Mouse (Mus musculus) thymus, adult 2 months (tissue): ENCODE data around the gene Tomm34. TPM values are rescaled to one million over a fixed set of nuclear protein-coding genes. Genes with fewer than 3 reads are reported as not detected.

ENCODE experiments used
- DNase-seq: peaks from one replicate; pipeline ENCODE4 v3.0.0; 2021
- H3K27ac ChIP-seq: fragments of 200-500 bp; 2 replicates; pipeline ENCODE4 v1.5.1; 2012; ENCODE audit warnings: low read length, control low read depth; ENCODE audit not compliant: control insufficient read depth, insufficient read depth
- H3K27me3 ChIP-seq: fragments of 200-500 bp; 2 replicates; pipeline ENCODE4 v1.6.1; 2012; ENCODE audit warnings: mild to moderate bottlenecking, low read length, moderate library complexity, mixed read lengths; ENCODE audit not compliant: control insufficient read depth, insufficient read depth
- H3K36me3 ChIP-seq: fragments of 200-500 bp; 2 replicates; pipeline ENCODE4 v1.6.1; 2012; ENCODE audit warnings: mild to moderate bottlenecking, low read length, moderate library complexity; ENCODE audit not compliant: control insufficient read depth, insufficient read depth
- H3K4me1 ChIP-seq: fragments of 200-500 bp; replicated peaks from 2 replicates; pipeline ENCODE4 v1.6.1; 2012; ENCODE audit warnings: low read length; ENCODE audit not compliant: control insufficient read depth, insufficient read depth
- H3K4me3 ChIP-seq: fragments of 200-500 bp; 2 replicates; pipeline ENCODE4 v1.5.1; 2012; ENCODE audit warnings: mild to moderate bottlenecking, low read length, control low read depth, moderate library complexity; ENCODE audit not compliant: control insufficient read depth, insufficient read depth
- CTCF ChIP-seq: fragments of 200-500 bp; IDR thresholded peaks from 2 replicates; pipeline ENCODE4 v1.5.1; 2012; ENCODE audit warnings: mild to moderate bottlenecking, control low read depth, low read length, moderate library complexity, borderline replicate concordance; ENCODE audit not compliant: control insufficient read depth, poor library complexity, insufficient read depth; ENCODE audit errors: extremely low read depth
- POLR2A ChIP-seq: fragments of 200-500 bp; IDR thresholded peaks from 2 replicates; pipeline ENCODE4 v1.6.1; 2012; ENCODE audit warnings: mild to moderate bottlenecking, low read length, control low read depth, moderate library complexity; ENCODE audit not compliant: control insufficient read depth, poor library complexity, insufficient read depth; ENCODE audit errors: extremely low read depth
- WGBS: fragments of 180-500 bp; shearing (Covaris S2); methylation state at CpG from one replicate; pipeline ENCODE4 v1.1.7; 2018; 5-methylcytosine and 5-hydroxymethylcytosine counted together
- polyA plus RNA-seq: library from polyadenylated mRNA; depleted of rRNA; stranded (reverse); fragments of >200 nt; gene quantifications from 2 replicates; pipeline ENCODE4 v1.2.3, GENCODE M21; 2012

Tomm34 gene
- polyA plus RNA-seq, 1 experiment, result 83.7 TPM

- WGBS, result 81% methylated on average over 8 of the region's 8 CpGs
- TF ChIP-seq POLR2A (no peak), CTCF (no peak)
- Histone ChIP-seq H3K36me3 (peaks cover 57% of the 10 kb centered on the region), H3K27me3 (no peaks in the 10 kb centered on the region), H3K4me3 (0 out of 2 replicates have a peak overlapping the region, but pooled peaks have one; percentile 8), H3K27ac (peak overlapping the region; percentile 90), H3K4me1 (peaks cover 20% of the 10 kb centered on the region)
- DNase-seq, result peak; percentile 19
Observed at GRCm38 (mm10) chr2:164053767-164054166, 17.2 kb downstream of the Tomm34 start.

DNA sequence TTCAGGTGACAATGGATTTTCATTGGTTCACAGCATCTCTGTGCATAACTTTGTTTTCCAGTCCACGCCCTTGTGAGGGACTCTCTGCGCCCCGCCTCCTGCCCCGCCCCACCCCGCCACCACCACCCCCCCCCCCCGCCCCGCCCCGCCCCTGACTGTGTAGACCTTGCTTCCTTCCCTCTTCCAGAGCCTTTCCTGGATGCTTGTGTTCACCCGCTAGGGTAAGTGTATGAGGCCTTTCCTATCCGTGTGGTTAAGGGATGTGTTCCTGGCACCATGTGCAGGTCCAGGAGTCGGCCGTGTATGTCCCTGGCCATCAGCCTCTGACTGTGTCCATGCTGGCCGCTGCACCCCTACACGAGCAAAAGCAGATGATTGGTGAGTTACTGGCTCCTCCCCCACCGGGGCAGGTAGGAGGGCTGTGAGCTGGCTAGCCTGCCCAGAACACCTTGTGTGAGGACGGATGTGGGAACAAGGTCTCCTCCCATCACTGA lies 23.7 kb downstream of the Tomm34 start:
- Histone ChIP-seq H3K4me3 (peak overlapping the region; percentile 33), H3K36me3 (peaks cover 8% of the 10 kb centered on the region; the same call in 1 of the 2 replicates), H3K4me1 (peaks cover 6% of the 10 kb centered on the region), H3K27me3 (no peaks in the 10 kb centered on the region), H3K27ac (no peak overlapping the region)
- TF ChIP-seq POLR2A (no peak), CTCF (no peak)
- 1% methylated on average over 16 of the region's 16 CpGs for WGBS
- DNase-seq, result peak; percentile 47

- no peaks in the 10 kb centered on the region for H3K27me3 ChIP-seq
- no peak for DNase-seq
- no peak for TF ChIP-seq CTCF
- no peak for TF ChIP-seq POLR2A
- H3K27ac ChIP-seq, result no peak overlapping the region
- no peaks in the 10 kb centered on the region for H3K36me3 ChIP-seq
- 89% methylated on average over 2 of the region's 2 CpGs for WGBS
- H3K4me3 ChIP-seq, result no peak overlapping the region
- no peaks in the 10 kb centered on the region for H3K4me1 ChIP-seq
Observed at GRCm38 (mm10) chr2:164041523-164041922, 29.4 kb downstream of the Tomm34 start.

DNA sequence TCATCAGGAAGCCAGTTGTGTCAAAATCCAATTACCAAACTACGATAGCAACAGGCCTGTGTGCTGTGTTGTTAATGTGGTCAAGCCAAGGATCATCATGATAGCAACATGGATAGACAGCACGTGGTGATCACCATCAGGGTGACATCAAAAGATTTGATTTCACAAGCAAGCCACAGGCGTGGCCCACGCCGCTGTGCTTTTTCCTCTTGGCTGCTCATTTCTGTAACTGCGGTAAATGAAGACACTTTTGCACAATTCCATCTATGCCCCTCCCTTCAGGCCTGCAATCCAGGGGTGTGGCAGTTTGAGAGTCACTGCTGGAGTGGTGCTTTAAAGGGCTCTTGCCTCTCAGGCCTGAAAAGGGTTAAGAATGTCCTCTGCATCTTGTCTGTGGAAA lies 30.0 kb downstream of the Tomm34 start:
- H3K4me3 ChIP-seq, result no peak overlapping the region
- H3K4me1 ChIP-seq, result no peaks in the 10 kb centered on the region

DNA sequence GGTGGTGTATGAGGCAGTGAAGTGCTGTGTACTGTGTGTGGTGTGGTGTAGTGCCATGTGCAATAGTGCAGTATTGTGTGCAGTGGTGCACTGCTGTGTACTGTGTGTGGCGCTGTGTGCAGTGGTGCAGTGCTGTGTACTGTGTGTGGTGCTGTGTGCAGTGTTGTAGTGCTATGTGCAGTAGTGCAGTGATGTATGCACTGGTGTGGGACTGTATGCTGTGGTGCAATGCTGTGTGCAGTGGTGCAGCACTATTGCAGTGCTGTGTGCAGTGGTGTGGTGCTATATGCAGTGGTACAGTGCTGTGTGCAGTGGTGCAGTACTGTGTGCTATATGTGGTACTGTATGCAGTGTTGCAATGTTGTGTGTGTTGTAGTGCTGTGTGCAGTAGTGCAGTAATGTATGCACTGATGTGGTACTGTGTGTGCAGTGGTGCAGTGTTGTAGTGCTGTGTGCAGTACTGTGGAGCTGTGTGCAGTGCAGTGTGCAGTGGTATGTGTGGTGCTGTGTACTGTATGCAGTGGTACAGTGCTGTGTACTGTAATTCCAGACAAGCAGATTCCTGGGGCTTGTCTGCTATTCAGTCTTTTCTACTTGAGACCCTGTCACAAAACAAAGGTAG lies 32.5 kb downstream of the Tomm34 start:
- no peak overlapping the region for H3K27ac ChIP-seq
- no peaks in the 10 kb centered on the region for H3K27me3 ChIP-seq
- H3K36me3 ChIP-seq, result no peaks in the 10 kb centered on the region
- no peak for DNase-seq
- TF ChIP-seq POLR2A (no peak), CTCF (no peak)
- no peaks in the 10 kb centered on the region for H3K4me1 ChIP-seq
- WGBS, result 100% methylated on average over 1 of the region's 1 CpGs
- no peak overlapping the region for H3K4me3 ChIP-seq

More for the DNA sequence above, 30.0 kb downstream of the Tomm34 start:
- H3K27me3 ChIP-seq, result no peaks in the 10 kb centered on the region
- no peak for TF ChIP-seq CTCF
- H3K27ac ChIP-seq, result no peak overlapping the region
- WGBS, result 78% methylated on average over 6 of the region's 6 CpGs
- DNase-seq, result no peak
- H3K36me3 ChIP-seq, result no peaks in the 10 kb centered on the region

- DNase-seq, result peak; percentile 46
- TF ChIP-seq POLR2A (no peak), CTCF (0 out of 2 replicates have a peak, but pooled peaks have one; percentile 32)
Observed at GRCm38 (mm10) chr2:164036520-164037019, 34.4 kb downstream of the Tomm34 start.

More at GRCm38 (mm10) chr2:164036520-164037019, 34.4 kb downstream of the Tomm34 start:
- no peaks in the 10 kb centered on the region for H3K27me3 ChIP-seq
- no peaks in the 10 kb centered on the region for H3K36me3 ChIP-seq
- H3K4me1 ChIP-seq, result no peaks in the 10 kb centered on the region
- no peak overlapping the region for H3K4me3 ChIP-seq
- no peak overlapping the region for H3K27ac ChIP-seq
- WGBS, result 54% methylated on average over 10 of the region's 10 CpGs
